Mouse (Mus musculus) forebrain, embryonic 10.5 days (tissue): ENCODE measurements at regions not wholly inside any gene's neighbourhood (a gene's known extent, or its start where the extent isn't known, plus 50 kb on each side); places are given as distances from the start of the nearest gene placed in this dataset.
"Not testable (repeated sequence)": the region's sequence is repeated elsewhere in the genome, so short reads cannot be mapped to it uniquely, and the experiment has no call there.

Experiments
- DNase-seq: peaks from one replicate; pipeline ENCODE4 v3.0.0-alpha.2; 2017; ENCODE audit warnings: low spot score; ENCODE audit errors: extremely low spot score
- H3K27ac ChIP-seq: fragments of 300-500 bp; sonication (generic); 2 replicates; pipeline ENCODE4 v1.5.1; 2016; ENCODE audit warnings: mild to moderate bottlenecking
- H3K27me3 ChIP-seq: fragments of 300-500 bp; sonication (generic); 2 replicates; pipeline ENCODE4 v1.6.1; 2016; ENCODE audit warnings: mild to moderate bottlenecking; ENCODE audit not compliant: poor library complexity, severe bottlenecking
- H3K36me3 ChIP-seq: fragments of 300-500 bp; sonication (generic); replicated peaks from 2 replicates; pipeline ENCODE4 v1.6.1; 2016; ENCODE audit warnings: mild to moderate bottlenecking, moderate library complexity
- H3K4me1 ChIP-seq: fragments of 300-500 bp; sonication (generic); 2 replicates; pipeline ENCODE4 v1.6.1; 2016
- H3K4me3 ChIP-seq: fragments of 300-500 bp; sonication (generic); 2 replicates; pipeline ENCODE4 v1.5.1; 2016; ENCODE audit warnings: mild to moderate bottlenecking, moderate library complexity
- H3K9me3 ChIP-seq: fragments of 300-500 bp; sonication (generic); 2 replicates; pipeline ENCODE4 v1.6.1; 2016; ENCODE audit warnings: mild to moderate bottlenecking, moderate library complexity
- WGBS: fragments of 180-500 bp; shearing (Covaris S2); methylation state at CpG from one replicate; pipeline ENCODE4 v1.1.7; 2016; 5-methylcytosine and 5-hydroxymethylcytosine counted together

DNA sequence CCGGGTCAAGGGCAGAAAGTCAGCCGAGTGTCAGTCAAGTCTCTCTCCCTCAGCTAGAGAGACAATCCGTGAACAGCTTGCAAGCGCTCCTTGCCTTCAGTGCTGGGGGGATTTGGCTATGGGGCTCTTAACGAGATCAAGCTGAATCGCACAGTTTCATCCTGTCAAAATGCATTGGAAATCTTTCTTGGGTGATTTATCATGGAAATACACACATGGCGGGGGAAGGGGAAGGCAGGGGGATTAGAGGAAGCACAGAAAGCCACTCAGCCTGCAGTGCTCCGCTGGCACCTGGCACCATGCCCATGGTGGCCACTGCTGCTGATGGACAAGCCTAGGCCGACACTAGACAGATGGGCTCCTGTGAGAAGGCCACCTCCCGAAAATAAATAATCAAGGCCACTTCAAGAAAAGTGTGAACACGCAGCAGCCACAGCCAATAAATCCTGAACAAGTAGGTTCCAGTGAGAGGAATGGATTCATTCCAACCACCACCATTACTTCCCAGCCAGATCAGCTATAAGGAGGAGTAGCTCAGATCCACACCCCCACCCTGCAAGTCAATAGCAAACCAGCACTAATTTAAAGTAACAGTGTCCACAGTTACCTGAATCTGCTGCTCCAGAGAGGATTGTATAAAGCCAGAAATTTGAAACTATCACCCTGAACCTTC is 261.5 kb upstream of the AI593442 start:
- no peak for DNase-seq
- Histone ChIP-seq H3K4me3 (no peak overlapping the region), H3K36me3 (no peaks in the 10 kb centered on the region), H3K9me3 (no peaks in the 10 kb centered on the region), H3K4me1 (peaks cover 14% of the 10 kb centered on the region), H3K27me3 (no peaks in the 10 kb centered on the region), H3K27ac (no peak overlapping the region)
- WGBS: 62% methylated on average over 11 of the region's 11 CpGs

DNA sequence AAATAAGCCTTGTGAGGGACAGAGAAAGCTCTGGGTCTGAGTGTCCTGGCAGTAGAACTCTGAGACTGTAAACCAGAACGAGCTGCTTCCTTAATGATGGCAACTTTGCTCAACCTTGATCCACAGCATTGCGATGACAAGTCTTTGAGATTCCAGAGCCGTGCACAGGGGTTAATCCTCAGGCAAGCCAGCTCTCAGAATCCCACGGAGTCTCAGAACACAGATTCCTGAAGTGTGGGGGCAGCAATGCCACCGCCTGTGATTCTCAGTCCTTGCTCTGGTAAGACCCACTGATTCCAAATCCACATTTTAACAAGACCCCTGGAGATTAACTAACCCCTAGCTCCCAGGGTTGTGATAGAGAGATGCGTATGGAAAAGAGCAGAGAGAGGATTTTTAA is 255.5 kb upstream of the AI593442 start:
- Histone ChIP-seq H3K36me3 (no peaks in the 10 kb centered on the region), H3K4me1 (peaks cover 11% of the 10 kb centered on the region), H3K27ac (no peak overlapping the region), H3K4me3 (no peak overlapping the region), H3K9me3 (no peaks in the 10 kb centered on the region), H3K27me3 (no peaks in the 10 kb centered on the region)
- DNase-seq: no peak
- 53% methylated on average over 6 of the region's 6 CpGs for WGBS

DNA sequence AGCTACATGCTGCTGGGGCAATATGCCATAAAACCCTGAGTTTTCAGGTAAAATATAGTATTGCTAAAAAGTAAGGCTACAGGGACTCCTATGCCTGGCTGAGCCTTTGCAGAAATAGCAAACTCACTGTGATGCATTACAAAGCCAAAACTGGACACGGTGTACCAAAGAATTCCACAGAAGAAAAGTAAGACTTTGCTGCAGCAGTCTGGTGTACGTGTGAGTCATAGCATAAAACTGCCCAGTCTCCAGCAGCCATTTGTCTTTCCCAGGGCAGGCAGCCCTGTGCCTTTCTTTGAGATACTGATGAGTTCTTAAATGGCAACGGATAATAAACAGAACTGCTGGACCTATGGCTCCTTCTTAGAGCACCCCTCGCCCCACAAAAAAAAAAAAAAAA is 237.9 kb upstream of the AI593442 start:
- Histone ChIP-seq H3K4me3 (no peak overlapping the region), H3K27me3 (no peaks in the 10 kb centered on the region), H3K36me3 (no peaks in the 10 kb centered on the region), H3K27ac (no peak overlapping the region), H3K9me3 (no peaks in the 10 kb centered on the region), H3K4me1 (no peaks in the 10 kb centered on the region)
- no peak for DNase-seq
- whole genome bisulfite sequencing: 87% methylated on average over 4 of the region's 4 CpGs

DNA sequence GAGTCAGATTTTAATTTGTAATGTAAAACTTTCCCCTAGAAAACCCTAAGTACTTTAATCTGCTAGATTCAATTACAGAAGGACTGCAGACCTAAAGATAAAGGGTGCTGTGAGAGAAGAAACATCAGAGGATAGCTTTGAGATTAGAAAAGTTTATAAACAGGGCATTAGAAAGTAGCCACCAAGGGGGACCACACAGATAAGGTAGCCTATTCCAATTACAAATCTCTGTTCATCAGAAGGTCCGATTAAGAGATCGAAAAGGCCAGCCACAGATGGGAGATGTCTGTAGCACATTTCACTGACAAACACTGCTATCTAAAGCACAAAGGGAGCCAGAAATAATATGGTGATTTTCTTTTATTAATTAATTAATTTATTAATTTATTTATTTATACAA is 209.1 kb upstream of the AI593442 start:
- H3K27ac ChIP-seq, H3K36me3 ChIP-seq, H3K4me3 ChIP-seq, DNase-seq, H3K4me1 ChIP-seq, H3K9me3 ChIP-seq, H3K27me3 ChIP-seq: not testable (repeated sequence)
- WGBS: no CpG with 5 or more reads among the region's 2 CpGs

DNA sequence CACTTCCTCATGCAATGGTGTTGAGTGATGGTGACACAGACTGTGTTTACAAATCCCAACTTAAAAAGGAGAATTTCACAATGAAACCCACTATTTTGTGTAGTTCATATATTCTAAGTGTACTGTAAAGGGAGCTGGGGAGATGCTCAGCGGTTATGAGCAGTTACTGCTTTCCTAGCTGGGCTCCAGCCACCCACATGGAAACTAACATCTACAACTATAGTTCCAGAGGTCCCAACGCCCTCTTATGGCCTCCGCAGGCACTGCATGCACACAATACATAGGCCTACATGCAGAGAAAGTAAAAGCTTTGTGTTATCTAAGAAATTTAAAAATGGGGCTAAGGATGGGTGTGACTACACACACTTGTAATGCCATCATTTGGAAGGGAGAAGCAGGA is 208.4 kb upstream of the AI593442 start:
- DNase-seq, H3K36me3 ChIP-seq, H3K27me3 ChIP-seq, H3K4me3 ChIP-seq, H3K4me1 ChIP-seq, H3K27ac ChIP-seq, H3K9me3 ChIP-seq: not testable (repeated sequence)
- WGBS: no CpG with 5 or more reads among the region's 3 CpGs

DNA sequence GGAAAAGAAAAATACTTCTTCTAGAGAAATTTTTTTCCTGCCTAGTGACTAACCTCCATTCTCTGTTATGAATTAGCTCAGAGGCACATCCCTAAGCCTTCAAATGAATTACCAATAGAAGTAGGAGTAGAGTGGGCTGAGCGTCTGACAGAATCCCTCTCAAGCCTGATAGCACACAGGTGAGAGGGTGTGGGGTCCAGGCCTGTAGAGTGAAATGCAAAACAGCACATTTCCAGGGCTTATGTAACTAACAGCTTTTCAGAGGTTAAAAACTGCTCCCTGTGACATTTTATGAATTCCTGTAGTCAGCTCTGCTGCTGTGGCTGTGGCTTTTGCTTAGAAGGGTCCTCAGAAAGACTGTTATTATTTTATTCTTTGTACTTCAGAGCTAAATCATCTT is 187.7 kb upstream of the AI593442 start:
- H3K4me1 ChIP-seq: no peaks in the 10 kb centered on the region
- H3K27me3 ChIP-seq: no peaks in the 10 kb centered on the region
- H3K36me3 ChIP-seq: no peaks in the 10 kb centered on the region
- no peak overlapping the region for H3K27ac ChIP-seq
- H3K4me3 ChIP-seq: no peak overlapping the region
- no peak for DNase-seq
- 91% methylated on average over 1 of the region's 1 CpGs for WGBS
- no peaks in the 10 kb centered on the region for H3K9me3 ChIP-seq

DNA sequence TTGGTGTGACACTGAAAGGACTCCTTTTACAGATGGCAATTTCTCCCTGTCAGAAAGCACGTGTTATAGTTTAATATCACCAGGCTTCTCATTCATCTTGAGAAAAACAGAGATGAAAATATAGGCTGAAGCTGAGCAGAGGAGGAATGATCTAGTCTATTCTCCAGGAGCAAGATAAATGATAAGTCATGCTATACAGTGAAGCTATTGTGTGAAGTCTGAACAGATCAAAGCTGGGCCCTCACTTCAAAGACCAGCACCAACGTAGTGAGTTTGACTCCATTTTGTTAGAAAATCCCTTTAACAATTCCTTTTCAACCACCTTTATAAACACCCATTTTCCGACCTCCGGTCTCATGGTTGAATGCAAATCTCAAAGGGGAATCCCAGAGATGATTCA is 180.7 kb upstream of the AI593442 start:
- WGBS: 73% methylated on average over 4 of the region's 4 CpGs
- H3K9me3 ChIP-seq: no peaks in the 10 kb centered on the region
- H3K4me1 ChIP-seq: no peaks in the 10 kb centered on the region
- DNase-seq: no peak
- no peak overlapping the region for H3K4me3 ChIP-seq
- H3K36me3 ChIP-seq: no peaks in the 10 kb centered on the region
- no peaks in the 10 kb centered on the region for H3K27me3 ChIP-seq
- no peak overlapping the region for H3K27ac ChIP-seq

DNA sequence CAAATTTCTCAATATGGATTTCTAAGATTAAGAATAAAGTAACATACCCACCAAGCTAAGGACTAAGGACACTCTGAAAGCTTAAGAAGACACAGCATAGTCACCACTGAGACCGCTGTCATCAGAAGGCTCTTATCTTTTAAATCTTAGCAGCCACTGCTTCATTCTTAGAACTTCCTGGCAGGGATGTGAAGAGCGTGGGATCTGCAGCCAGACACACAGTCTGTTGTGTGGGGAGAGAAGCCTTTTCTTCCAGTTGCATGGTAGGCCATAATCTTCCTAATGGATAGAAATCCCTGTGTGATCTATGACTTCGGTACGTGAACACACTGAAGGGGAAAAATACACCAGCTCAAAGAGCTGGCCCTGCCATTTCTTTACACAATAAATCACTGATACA is 178.8 kb upstream of the AI593442 start:
- no peak for DNase-seq
- Histone ChIP-seq H3K36me3 (no peaks in the 10 kb centered on the region), H3K4me3 (no peak overlapping the region), H3K27ac (no peak overlapping the region), H3K9me3 (no peaks in the 10 kb centered on the region), H3K4me1 (no peaks in the 10 kb centered on the region), H3K27me3 (no peaks in the 10 kb centered on the region)
- WGBS: 65% methylated on average over 4 of the region's 4 CpGs

DNA sequence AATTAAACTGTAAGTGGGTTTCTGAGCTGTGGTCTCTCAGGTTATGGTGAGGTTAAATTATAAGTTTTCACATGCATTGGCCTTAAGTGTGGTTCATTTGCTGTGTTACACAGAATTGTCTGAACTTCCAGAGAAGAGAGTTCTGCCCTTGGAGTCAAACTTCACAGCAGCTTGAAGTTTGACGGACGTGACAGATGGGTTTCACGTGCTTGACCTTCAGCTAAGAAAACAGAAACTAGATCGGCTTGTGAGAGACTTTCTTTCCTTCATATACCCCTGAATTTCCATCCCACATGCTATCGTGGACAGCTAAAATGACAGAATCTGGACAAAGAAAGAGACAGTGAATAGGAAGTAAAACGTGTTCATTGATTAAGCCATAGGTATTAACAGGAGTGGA is 173.8 kb upstream of the AI593442 start:
- no peak overlapping the region for H3K4me3 ChIP-seq
- no peaks in the 10 kb centered on the region for H3K9me3 ChIP-seq
- no peaks in the 10 kb centered on the region for H3K36me3 ChIP-seq
- no peaks in the 10 kb centered on the region for H3K4me1 ChIP-seq
- WGBS: 75% methylated on average over 6 of the region's 6 CpGs
- no peak for DNase-seq
- H3K27ac ChIP-seq: no peak overlapping the region
- no peaks in the 10 kb centered on the region for H3K27me3 ChIP-seq

DNA sequence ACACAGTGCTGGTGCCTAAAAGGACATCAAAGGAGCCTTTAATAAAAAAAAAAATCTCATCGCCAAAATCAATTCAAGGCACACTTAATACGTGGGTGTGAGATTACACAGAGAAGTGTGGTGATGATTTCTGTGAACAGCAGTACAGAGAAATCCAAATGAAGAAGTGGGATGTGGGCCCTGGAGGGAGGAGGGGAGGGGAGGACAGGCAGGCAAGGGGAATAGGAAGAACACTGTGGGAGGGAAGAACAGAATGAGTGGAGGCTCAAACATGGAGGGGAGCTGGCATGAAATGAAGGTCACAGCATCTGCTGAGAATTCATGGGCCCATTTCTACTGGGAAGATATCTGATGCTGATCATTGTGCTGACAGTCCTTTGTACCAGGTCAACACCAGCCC is 171.0 kb upstream of the AI593442 start:
- Histone ChIP-seq H3K27ac (no peak overlapping the region), H3K9me3 (no peaks in the 10 kb centered on the region), H3K27me3 (no peaks in the 10 kb centered on the region), H3K36me3 (no peaks in the 10 kb centered on the region), H3K4me3 (no peak overlapping the region), H3K4me1 (no peaks in the 10 kb centered on the region)
- DNase-seq: no peak
- 90% methylated on average over 2 of the region's 2 CpGs for WGBS

DNA sequence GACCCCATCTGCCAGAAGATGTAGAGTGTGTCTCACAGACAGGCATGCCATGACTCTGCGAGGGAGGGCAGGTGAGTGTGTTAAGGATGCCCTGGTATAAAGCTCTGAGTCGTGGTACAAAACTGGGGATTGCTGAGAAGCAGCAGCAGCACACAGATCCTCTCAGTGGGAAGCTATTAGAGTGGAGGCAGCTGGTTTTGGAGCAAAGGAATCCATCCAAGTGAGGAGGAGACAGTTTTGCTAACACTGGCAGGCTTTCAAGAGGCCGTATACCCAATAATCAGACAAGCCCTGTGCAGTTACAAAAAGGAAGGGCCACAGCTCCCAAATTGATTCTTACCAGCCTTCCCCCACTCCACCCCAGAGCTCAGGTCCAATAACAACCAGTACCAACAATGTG is 170.4 kb upstream of the AI593442 start:
- no peaks in the 10 kb centered on the region for H3K27me3 ChIP-seq
- H3K4me1 ChIP-seq: no peaks in the 10 kb centered on the region
- no peaks in the 10 kb centered on the region for H3K36me3 ChIP-seq
- 62% methylated on average over 3 of the region's 3 CpGs for WGBS
- DNase-seq: no peak
- H3K9me3 ChIP-seq: no peaks in the 10 kb centered on the region
- no peak overlapping the region for H3K4me3 ChIP-seq
- H3K27ac ChIP-seq: no peak overlapping the region

DNA sequence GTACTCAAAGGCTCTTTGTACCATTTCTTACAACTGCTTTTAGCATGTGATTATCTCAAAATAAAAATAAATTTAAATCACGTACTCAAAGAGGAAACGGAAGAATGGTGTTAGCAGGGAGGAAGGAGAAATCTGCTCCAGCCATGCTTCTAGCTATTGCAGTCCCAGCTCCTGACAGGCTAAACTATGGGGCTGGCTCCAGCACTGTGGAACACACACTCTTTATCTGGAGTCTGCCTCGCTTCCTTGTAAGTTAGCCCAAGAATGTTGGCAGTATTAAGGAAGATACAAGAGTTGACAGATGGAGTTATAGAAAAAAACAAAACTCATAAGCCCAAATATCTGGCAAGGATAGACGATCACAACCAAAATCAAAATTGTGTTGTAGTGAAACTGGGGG is 161.5 kb upstream of the AI593442 start:
- Histone ChIP-seq H3K27me3 (no peaks in the 10 kb centered on the region), H3K4me1 (no peaks in the 10 kb centered on the region), H3K27ac (no peak overlapping the region), H3K9me3 (no peaks in the 10 kb centered on the region), H3K4me3 (no peak overlapping the region), H3K36me3 (no peaks in the 10 kb centered on the region)
- 92% methylated on average over 4 of the region's 4 CpGs for WGBS
- DNase-seq: no peak

DNA sequence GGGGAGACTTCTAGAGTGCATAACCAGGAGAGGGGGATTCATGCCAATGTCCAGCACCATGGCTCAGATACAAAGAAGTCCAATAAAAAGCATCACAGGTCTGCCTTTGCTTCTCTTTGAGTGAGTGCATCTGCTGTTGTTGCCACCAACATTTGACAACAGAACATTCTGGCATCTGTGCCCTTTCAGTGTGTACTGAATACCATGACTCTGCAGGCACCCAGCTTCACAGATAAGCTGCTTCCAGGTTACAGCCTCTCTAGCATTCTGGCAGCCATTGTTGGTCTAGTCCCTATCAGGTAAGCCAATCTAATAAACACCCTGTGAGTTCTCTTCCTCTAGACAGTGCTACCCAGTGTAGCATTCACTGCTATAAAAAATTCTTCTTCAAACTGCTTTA is 160.4 kb upstream of the AI593442 start:
- Histone ChIP-seq H3K27ac (no peak overlapping the region), H3K4me1 (no peaks in the 10 kb centered on the region), H3K4me3 (no peak overlapping the region), H3K27me3 (no peaks in the 10 kb centered on the region), H3K9me3 (no peaks in the 10 kb centered on the region), H3K36me3 (no peaks in the 10 kb centered on the region)
- DNase-seq: no peak

DNA sequence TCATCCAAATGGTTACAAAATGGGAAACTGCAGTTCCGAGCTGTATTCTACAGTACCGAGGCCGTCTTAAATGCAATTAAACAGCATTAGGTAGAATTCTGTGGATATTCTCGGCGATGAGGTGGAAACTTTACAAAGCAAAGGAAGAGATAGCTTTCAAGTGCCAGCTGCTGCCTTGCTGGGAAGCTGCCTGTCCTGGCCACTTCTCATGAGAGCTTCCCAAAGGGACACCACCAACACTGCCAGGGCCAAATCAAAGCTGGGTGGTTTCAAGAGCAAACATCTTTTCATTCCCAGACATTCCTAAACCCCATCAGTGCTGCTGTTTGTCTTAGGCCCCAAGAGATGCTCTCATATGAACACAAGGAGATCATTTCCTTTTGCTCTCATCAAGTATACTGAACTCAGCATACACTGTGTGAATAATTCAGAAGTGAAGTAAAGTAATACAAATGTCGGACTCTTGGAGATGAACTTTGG is 156.6 kb upstream of the AI593442 start:
- no peak for DNase-seq
- 89% methylated on average over 6 of the region's 6 CpGs for WGBS
- no peaks in the 10 kb centered on the region for H3K4me1 ChIP-seq
- no peaks in the 10 kb centered on the region for H3K36me3 ChIP-seq
- H3K4me3 ChIP-seq: no peak overlapping the region
- H3K9me3 ChIP-seq: no peaks in the 10 kb centered on the region
- no peak overlapping the region for H3K27ac ChIP-seq
- H3K27me3 ChIP-seq: no peaks in the 10 kb centered on the region
